Mouse (Mus musculus) hindbrain, embryonic 16.5 days (tissue): ENCODE data around the gene Heyl. TPM values are rescaled to one million over a fixed set of nuclear protein-coding genes. Genes with fewer than 3 reads are reported as not detected.
"Not testable (repeated sequence)": the region's sequence is repeated elsewhere in the genome, so short reads cannot be mapped to it uniquely, and the experiment has no call there.

Experiments
- ATAC-seq: fragments of 200-750 bp; cut with Nextera tagmentation; 2 replicates; pipeline ENCODE4 v1.8.0; 2017; ENCODE audit warnings: moderate TSS enrichment, moderate library complexity
- H3K27ac ChIP-seq: fragments of 300-500 bp; sonication (generic); 2 replicates; pipeline ENCODE4 v1.5.1; 2014; ENCODE audit warnings: low read depth, mild to moderate bottlenecking, control low read depth, low read length, moderate library complexity
- H3K27me3 ChIP-seq: fragments of 300-500 bp; sonication (generic); replicated peaks from 2 replicates; pipeline ENCODE4 v1.6.1; 2014; ENCODE audit warnings: low read length; ENCODE audit not compliant: control insufficient read depth, insufficient read depth
- H3K36me3 ChIP-seq: fragments of 300-500 bp; sonication (generic); 2 replicates; pipeline ENCODE4 v1.6.1; 2014; ENCODE audit warnings: mild to moderate bottlenecking, low read length, moderate library complexity, mixed read lengths; ENCODE audit not compliant: control insufficient read depth, insufficient read depth
- H3K4me1 ChIP-seq: fragments of 300-500 bp; sonication (generic); 2 replicates; pipeline ENCODE4 v1.6.1; 2014; ENCODE audit warnings: low read depth, low read length; ENCODE audit not compliant: control insufficient read depth, insufficient read depth
- H3K4me2 ChIP-seq: fragments of 300-500 bp; sonication (generic); 2 replicates; pipeline ENCODE4 v1.6.1; 2014; ENCODE audit warnings: mild to moderate bottlenecking, low read length, control low read depth, moderate library complexity
- H3K4me3 ChIP-seq: fragments of 300-500 bp; sonication (generic); 2 replicates; pipeline ENCODE4 v1.5.1; 2014; ENCODE audit warnings: mild to moderate bottlenecking, low read length, control low read depth, moderate library complexity
- H3K9ac ChIP-seq: fragments of 300-500 bp; sonication (generic); 2 replicates; pipeline ENCODE4 v1.6.1; 2014; ENCODE audit warnings: low read depth, mild to moderate bottlenecking, control low read depth, low read length, moderate library complexity
- H3K9me3 ChIP-seq: fragments of 300-500 bp; sonication (generic); 2 replicates; pipeline ENCODE4 v1.6.1; 2014; ENCODE audit warnings: mild to moderate bottlenecking, low read length, moderate library complexity; ENCODE audit not compliant: control insufficient read depth
- WGBS: fragments of 180-500 bp; shearing (Covaris S2); extraction: QIAGEN DNeasy Blood & Tissue Kit; methylation state at CpG from one replicate; pipeline ENCODE4 v1.1.7; 2014; 5-methylcytosine and 5-hydroxymethylcytosine counted together
- polyA plus RNA-seq: library from polyadenylated mRNA; unstranded; fragments of >200 nt; fragmentation: Nextera tagmentation; extraction: Ambion mirVana; gene quantifications from 2 replicates; pipeline ENCODE4 v1.2.1, GENCODE M21; 2015

The Heyl gene
- polyA plus RNA-seq, 1 experiment from 2014 or later, result 5.3 TPM

GRCm38 (mm10) chr4:123261721-123262401, 28.5 kb downstream of the Heyl start, which contains the start of gene Pabpc4:
Gene Pabpc4, plus strand, starts transcription at chr4:123262351.
- H3K27me3 ChIP-seq, result no peaks in the 10 kb centered on the region
- H3K4me1 ChIP-seq, result no peaks in the 10 kb centered on the region; the same call in 1 of the 2 replicates
- H3K9ac ChIP-seq, result no peak within 1 kb of the TSS
- WGBS, result 72% methylated on average over 5 of the region's 5 CpGs
- H3K27ac ChIP-seq, result no peak within 1 kb of the TSS
- no peaks in the 10 kb centered on the region for H3K9me3 ChIP-seq
- H3K36me3 ChIP-seq, result no peaks in the 10 kb centered on the region
- H3K4me2 ChIP-seq, result no peak within 1 kb of the TSS
- ATAC-seq, result no peak
- no peak within 1 kb of the TSS for H3K4me3 ChIP-seq

GRCm38 (mm10) chr4:123271063-123271462, 37.7 kb downstream of the Heyl start:
- no peaks in the 10 kb centered on the region for H3K27me3 ChIP-seq
- H3K36me3 ChIP-seq, result no peaks in the 10 kb centered on the region
- no peak overlapping the region for H3K27ac ChIP-seq
- no peaks in the 10 kb centered on the region for H3K4me1 ChIP-seq
- no peak overlapping the region for H3K4me2 ChIP-seq
- ATAC-seq, result no peak
- no peak overlapping the region for H3K4me3 ChIP-seq
- WGBS, result 94% methylated on average over 3 of the region's 3 CpGs
- no peak overlapping the region for H3K9ac ChIP-seq
- no peaks in the 10 kb centered on the region for H3K9me3 ChIP-seq

- Histone ChIP-seq H3K9ac (no peak overlapping the region), H3K27me3 (no peaks in the 10 kb centered on the region), H3K27ac (no peak overlapping the region), H3K36me3 (no peaks in the 10 kb centered on the region), H3K4me3 (no peak overlapping the region), H3K4me1 (peaks cover 14% of the 10 kb centered on the region), H3K9me3 (no peaks in the 10 kb centered on the region), H3K4me2 (no peak overlapping the region)
- ATAC-seq, result no peak
- 80% methylated on average over 3 of the region's 3 CpGs for WGBS
Measured at GRCm38 (mm10) chr4:123280117-123280516, 46.8 kb downstream of the Heyl start.

GRCm38 (mm10) chr4:123282500-123282899, 49.1 kb downstream of the Heyl start:
- H3K9me3 ChIP-seq, result no peaks in the 10 kb centered on the region
- no peak overlapping the region for H3K27ac ChIP-seq
- peaks cover 23% of the 10 kb centered on the region for H3K4me1 ChIP-seq
- H3K27me3 ChIP-seq, result no peaks in the 10 kb centered on the region
- WGBS, result under 1% methylated on average over 25 of the region's 25 CpGs
- H3K9ac ChIP-seq, result peak overlapping the region; percentile 52
- peak overlapping the region; percentile 47 for H3K4me3 ChIP-seq
- ATAC-seq, result peak; percentile 94
- H3K4me2 ChIP-seq, result peak overlapping the region; percentile 73
- peaks cover 6% of the 10 kb centered on the region for H3K36me3 ChIP-seq

- H3K4me3 ChIP-seq, result peak overlapping the region; percentile 47
- H3K27me3 ChIP-seq, H3K9me3 ChIP-seq, H3K36me3 ChIP-seq, H3K27ac ChIP-seq: not testable (repeated sequence)
- peak; percentile 59 for ATAC-seq
- peaks cover 23% of the 10 kb centered on the region for H3K4me1 ChIP-seq
- peak overlapping the region; percentile 43 for H3K9ac ChIP-seq
- H3K4me2 ChIP-seq, result peak overlapping the region; percentile 73
- WGBS, result 0% methylated on average over 25 of the region's 55 CpGs
Measured at GRCm38 (mm10) chr4:123282915-123283674, 49.7 kb downstream of the Heyl start.

- peak overlapping the region; percentile 73 for H3K4me2 ChIP-seq
- ATAC-seq, result peak; percentile 18
- 1% methylated on average over 8 of the region's 15 CpGs for WGBS
Measured at GRCm38 (mm10) chr4:123283675-123284064, 50.3 kb downstream of the Heyl start.

GRCm38 (mm10) chr4:123284731-123285624, 51.6 kb downstream of the Heyl start:
- WGBS, result 79% methylated on average over 6 of the region's 6 CpGs
- Histone ChIP-seq H3K9ac (peak overlapping the region; percentile 13), H3K9me3 (no peaks in the 10 kb centered on the region), H3K4me2 (peak overlapping the region; percentile 73), H3K4me1 (peaks cover 23% of the 10 kb centered on the region), H3K27me3 (no peaks in the 10 kb centered on the region), H3K4me3 (peak overlapping the region; percentile 11), H3K36me3 (peaks cover 19% of the 10 kb centered on the region), H3K27ac (no peak overlapping the region)
- no peak for ATAC-seq

More at GRCm38 (mm10) chr4:123283675-123284064, 50.3 kb downstream of the Heyl start:
- not testable (repeated sequence) for H3K36me3 ChIP-seq, H3K27ac ChIP-seq, H3K27me3 ChIP-seq, H3K9me3 ChIP-seq
- H3K9ac ChIP-seq, result peak overlapping the region; percentile 43
- peak overlapping the region; percentile 47 for H3K4me3 ChIP-seq
- H3K4me1 ChIP-seq, result peaks cover 23% of the 10 kb centered on the region

- ATAC-seq, result no peak
- no peaks in the 10 kb centered on the region for H3K27me3 ChIP-seq
- no peak overlapping the region for H3K4me3 ChIP-seq
- peaks cover 27% of the 10 kb centered on the region for H3K36me3 ChIP-seq
- no peak overlapping the region for H3K27ac ChIP-seq
- 99% methylated on average over 2 of the region's 2 CpGs for WGBS
- H3K4me2 ChIP-seq, result no peak overlapping the region
- H3K9ac ChIP-seq, result no peak overlapping the region
- peaks cover 23% of the 10 kb centered on the region for H3K4me1 ChIP-seq
- H3K9me3 ChIP-seq, result no peaks in the 10 kb centered on the region
Measured at GRCm38 (mm10) chr4:123286790-123287189, 53.4 kb downstream of the Heyl start.
